Mouse (Mus musculus): ENCODE measurements at regions not wholly inside any gene's neighbourhood (a gene's known extent, or its start where the extent isn't known, plus 50 kb on each side); places are given as distances from the start of the nearest gene placed in this dataset.

- peak overlapping the region; percentile 52 for H3K4me3 ChIP-seq (replicated peaks; ENCODE audit: extremely low read depth, low read depth, low read length)
- DNase-seq = no peak
- TF ChIP-seq CTCF (IDR thresholded peaks at IDR 0.05; ENCODE audit: insufficient read depth, low read length) = no peak
- TF ChIP-seq POLR2A (IDR thresholded peaks at IDR 0.05; ENCODE audit: borderline replicate concordance, extremely low read depth, low read depth, low read length) = no peak
Observed at GRCm38 (mm10) chr6:51173620-51174442, 258.6 kb upstream of the Nfe2l3 start.

DNA sequence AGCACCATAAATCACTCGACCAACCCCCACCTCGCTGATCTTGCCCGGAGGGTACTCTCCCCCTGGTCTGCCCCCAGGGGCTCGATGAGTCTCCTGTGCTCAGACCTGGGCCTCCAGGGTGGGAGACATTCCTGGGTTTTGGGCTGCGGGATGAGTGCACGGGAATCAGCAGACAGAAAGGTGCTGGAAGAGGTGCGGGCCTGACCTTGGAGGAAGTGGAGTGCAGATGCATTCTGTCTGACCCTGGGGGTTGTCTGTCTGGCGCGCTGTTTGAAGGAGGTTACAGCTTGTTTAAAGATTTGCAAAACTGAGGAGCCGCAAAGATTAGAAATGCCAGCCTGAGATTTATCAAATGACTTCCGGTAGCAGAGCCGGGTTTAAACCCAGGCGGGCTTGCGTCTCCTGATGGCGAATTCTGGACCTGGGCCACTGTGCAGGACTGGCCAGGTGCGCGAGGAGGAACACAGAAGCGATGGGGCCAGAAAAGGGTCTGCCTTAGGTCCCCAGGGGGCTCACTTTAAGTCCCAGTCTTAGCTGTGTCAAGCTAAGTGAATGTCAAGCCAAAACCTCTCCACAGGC lies 257.9 kb upstream of the Nfe2l3 start:
- 38% methylated on average over 18 of the region's 18 CpGs for WGBS
- H3K4me3 ChIP-seq (replicated peaks; ENCODE audit: extremely low read depth, low read depth, low read length) = no peak overlapping the region
- TF ChIP-seq POLR2A (IDR thresholded peaks at IDR 0.05; ENCODE audit: borderline replicate concordance, extremely low read depth, low read depth, low read length) (no peak), CTCF (IDR thresholded peaks at IDR 0.05; ENCODE audit: insufficient read depth, low read length) (no peak)
- no peak for DNase-seq
- no peaks in the 10 kb centered on the region for H3K4me1 ChIP-seq (ENCODE audit: control insufficient read depth, insufficient read depth, low read length)

More at GRCm38 (mm10) chr6:51173620-51174442, 258.6 kb upstream of the Nfe2l3 start:
- no peaks in the 10 kb centered on the region for H3K4me1 ChIP-seq (ENCODE audit: control insufficient read depth, insufficient read depth, low read length)
- WGBS = 8% methylated on average over 28 of the region's 28 CpGs

GRCm38 (mm10) chr6:51175616-51176590 lies 256.6 kb upstream of the Nfe2l3 start:
- Histone ChIP-seq H3K4me3 (replicated peaks; ENCODE audit: extremely low read depth, low read depth, low read length) (no peak overlapping the region), H3K4me1 (ENCODE audit: control insufficient read depth, insufficient read depth, low read length) (no peaks in the 10 kb centered on the region)
- TF ChIP-seq CTCF (IDR thresholded peaks at IDR 0.05; ENCODE audit: insufficient read depth, low read length) = no peak
- no peak for TF ChIP-seq POLR2A (IDR thresholded peaks at IDR 0.05; ENCODE audit: borderline replicate concordance, extremely low read depth, low read depth, low read length)
- no peak for DNase-seq
- 49% methylated on average over 13 of the region's 13 CpGs for WGBS

- H3K4me3 ChIP-seq (replicated peaks; ENCODE audit: extremely low read depth, low read depth, low read length) = no peak overlapping the region
- no peak for TF ChIP-seq POLR2A (IDR thresholded peaks at IDR 0.05; ENCODE audit: borderline replicate concordance, extremely low read depth, low read depth, low read length)
- no peak for TF ChIP-seq CTCF (IDR thresholded peaks at IDR 0.05; ENCODE audit: insufficient read depth, low read length)
- 35% methylated on average over 6 of the region's 6 CpGs for WGBS
- no peaks in the 10 kb centered on the region for H3K4me1 ChIP-seq (ENCODE audit: control insufficient read depth, insufficient read depth, low read length)
- DNase-seq = no peak
Observed at GRCm38 (mm10) chr6:51176791-51177433, 255.6 kb upstream of the Nfe2l3 start.

DNA sequence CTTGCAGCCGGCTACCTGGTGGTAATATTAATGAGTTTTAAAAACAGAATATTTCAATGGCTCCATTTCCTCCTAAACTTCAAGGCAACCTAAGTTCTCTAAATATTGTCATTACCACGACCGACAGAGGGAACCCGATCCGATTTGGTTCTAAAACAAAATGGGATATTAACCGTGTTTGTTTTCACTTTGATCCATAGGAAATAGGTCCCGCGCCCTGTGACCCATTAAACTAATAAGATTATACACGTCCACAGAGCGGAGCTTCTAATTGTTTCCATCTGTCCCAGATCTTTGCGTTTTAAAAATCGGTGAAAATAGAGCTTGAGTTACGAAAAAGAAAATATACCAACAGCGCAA lies 254.8 kb upstream of the Nfe2l3 start:
- H3K4me3 ChIP-seq (replicated peaks; ENCODE audit: extremely low read depth, low read depth, low read length) = peak overlapping the region; percentile 2
- whole genome bisulfite sequencing = 5% methylated on average over 14 of the region's 14 CpGs
- H3K4me1 ChIP-seq (ENCODE audit: control insufficient read depth, insufficient read depth, low read length) = no peaks in the 10 kb centered on the region
- peak; percentile 12 for DNase-seq
- TF ChIP-seq POLR2A (IDR thresholded peaks at IDR 0.05; ENCODE audit: borderline replicate concordance, extremely low read depth, low read depth, low read length) = no peak
- no peak for TF ChIP-seq CTCF (IDR thresholded peaks at IDR 0.05; ENCODE audit: insufficient read depth, low read length)

GRCm38 (mm10) chr6:51178061-51178791 lies 254.2 kb upstream of the Nfe2l3 start:
- no peak for TF ChIP-seq CTCF (IDR thresholded peaks at IDR 0.05; ENCODE audit: insufficient read depth, low read length)
- no peak for TF ChIP-seq POLR2A (IDR thresholded peaks at IDR 0.05; ENCODE audit: borderline replicate concordance, extremely low read depth, low read depth, low read length)
- peak overlapping the region; percentile 2 for H3K4me3 ChIP-seq (replicated peaks; ENCODE audit: extremely low read depth, low read depth, low read length)
- DNase-seq = peak; percentile 45
- no peaks in the 10 kb centered on the region for H3K4me1 ChIP-seq (ENCODE audit: control insufficient read depth, insufficient read depth, low read length)
- under 1% methylated on average over 31 of the region's 34 CpGs for WGBS

GRCm38 (mm10) chr6:51178799-51179398 lies 253.6 kb upstream of the Nfe2l3 start:
- H3K4me1 ChIP-seq (ENCODE audit: control insufficient read depth, insufficient read depth, low read length) = no peaks in the 10 kb centered on the region
- no peak overlapping the region for H3K4me3 ChIP-seq (replicated peaks; ENCODE audit: extremely low read depth, low read depth, low read length)
- no peak for DNase-seq
- TF ChIP-seq POLR2A (IDR thresholded peaks at IDR 0.05; ENCODE audit: borderline replicate concordance, extremely low read depth, low read depth, low read length) (no peak), CTCF (IDR thresholded peaks at IDR 0.05; ENCODE audit: insufficient read depth, low read length) (no peak)
- WGBS = 4% methylated on average over 17 of the region's 17 CpGs

All from lung, adult 2 months (tissue).